Mouse (Mus musculus) liver, postnatal 0 days (tissue): Measurements from ENCODE around the gene Igfbp2.

Experiments
- CTCF ChIP-seq: sonication (generic); IDR thresholded peaks from 2 replicates; pipeline ENCODE4 v1.5.1; 2016; ENCODE audit warnings: antibody characterized with exemption, low read depth
- EP300 ChIP-seq: IDR thresholded peaks from 2 replicates; pipeline ENCODE4 v1.6.1; 2016; ENCODE audit warnings: antibody characterized with exemption, low read depth, mild to moderate bottlenecking

GRCm38 (mm10) chr1:72859963-72860362, 35.7 kb downstream of the Igfbp2 start:
- TF ChIP-seq CTCF (no peak), EP300 (no peak)
